Mouse (Mus musculus) limb, embryonic 14.5 days (tissue): ENCODE results near the gene Kcnab3. TPM values are rescaled to one million over a fixed set of nuclear protein-coding genes. Genes with fewer than 3 reads are reported as not detected.

Experiments
- ATAC-seq: fragments of 200-750 bp; cut with Nextera tagmentation; 2 replicates; pipeline ENCODE4 v1.8.0; 2017; ENCODE audit warnings: low read depth, moderate number of reproducible peaks, moderate TSS enrichment; ENCODE audit not compliant: low FRiP score
- DNase-seq: peaks from one replicate; pipeline ENCODE4 v3.0.0-alpha.2; 2015; ENCODE audit warnings: low spot score
- H3K27ac ChIP-seq: fragments of 300-500 bp; sonication (generic); replicated peaks from 2 replicates; pipeline ENCODE4 v1.5.1; 2014; ENCODE audit warnings: low read depth, mild to moderate bottlenecking, low read length, moderate library complexity, mixed read lengths
- H3K27me3 ChIP-seq: fragments of 300-500 bp; sonication (generic); 2 replicates; pipeline ENCODE4 v1.6.1; 2014; ENCODE audit warnings: low read length, mixed read lengths; ENCODE audit not compliant: control insufficient read depth, insufficient read depth
- H3K36me3 ChIP-seq: fragments of 300-500 bp; sonication (generic); 2 replicates; pipeline ENCODE4 v1.6.1; 2014; ENCODE audit warnings: mild to moderate bottlenecking, low read length, moderate library complexity, mixed read lengths; ENCODE audit not compliant: control insufficient read depth, insufficient read depth
- H3K4me1 ChIP-seq: fragments of 300-500 bp; sonication (generic); 2 replicates; pipeline ENCODE4 v1.6.1; 2014; ENCODE audit warnings: antibody characterized with exemption, low read length, mixed read lengths; ENCODE audit not compliant: control insufficient read depth, insufficient read depth
- H3K4me2 ChIP-seq: fragments of 300-500 bp; sonication (generic); replicated peaks from 2 replicates; pipeline ENCODE4 v1.6.1; 2014; ENCODE audit warnings: low read depth, mild to moderate bottlenecking, low read length, moderate library complexity; ENCODE audit not compliant: severe bottlenecking
- H3K4me3 ChIP-seq: fragments of 300-500 bp; sonication (generic); replicated peaks from 2 replicates; pipeline ENCODE4 v1.5.1; 2014; ENCODE audit warnings: low read length
- H3K9ac ChIP-seq: fragments of 300-500 bp; sonication (generic); 2 replicates; pipeline ENCODE4 v1.6.1; 2014; ENCODE audit warnings: mild to moderate bottlenecking, low read depth, low read length, moderate library complexity; ENCODE audit not compliant: severe bottlenecking
- H3K9me3 ChIP-seq: fragments of 300-500 bp; sonication (generic); 2 replicates; pipeline ENCODE4 v1.6.1; 2016; ENCODE audit warnings: low read length; ENCODE audit not compliant: control insufficient read depth
- POLR2A ChIP-seq: fragments of 200-500 bp; IDR thresholded peaks from 2 replicates; pipeline ENCODE4 v1.8.0; 2012; ENCODE audit warnings: inconsistent platforms, mild to moderate bottlenecking, moderate library complexity, borderline replicate concordance; ENCODE audit not compliant: insufficient read depth, insufficient read length; ENCODE audit errors: extremely low read depth
- WGBS: fragments of 180-500 bp; shearing (Covaris S2); extraction: QIAGEN DNeasy Blood & Tissue Kit; methylation state at CpG from one replicate; pipeline ENCODE4 v1.1.7; 2014; 5-methylcytosine and 5-hydroxymethylcytosine counted together
- polyA plus RNA-seq, 2 experiments: library from polyadenylated mRNA; depleted of rRNA in 1 of 2; stranded (reverse) in 1 of 2; unstranded in 1 of 2; fragments of >200 nt; fragmentation: Nextera tagmentation in 1 of 2; extraction: Ambion mirVana in 1 of 2; gene quantifications; 2 replicates each; pipeline versions ENCODE4 v1.2.1 to v1.2.3; 2012 to 2014

The Kcnab3 gene
- polyA plus RNA-seq, 2 experiments, result 2.2 to 4.1 TPM

DNA sequence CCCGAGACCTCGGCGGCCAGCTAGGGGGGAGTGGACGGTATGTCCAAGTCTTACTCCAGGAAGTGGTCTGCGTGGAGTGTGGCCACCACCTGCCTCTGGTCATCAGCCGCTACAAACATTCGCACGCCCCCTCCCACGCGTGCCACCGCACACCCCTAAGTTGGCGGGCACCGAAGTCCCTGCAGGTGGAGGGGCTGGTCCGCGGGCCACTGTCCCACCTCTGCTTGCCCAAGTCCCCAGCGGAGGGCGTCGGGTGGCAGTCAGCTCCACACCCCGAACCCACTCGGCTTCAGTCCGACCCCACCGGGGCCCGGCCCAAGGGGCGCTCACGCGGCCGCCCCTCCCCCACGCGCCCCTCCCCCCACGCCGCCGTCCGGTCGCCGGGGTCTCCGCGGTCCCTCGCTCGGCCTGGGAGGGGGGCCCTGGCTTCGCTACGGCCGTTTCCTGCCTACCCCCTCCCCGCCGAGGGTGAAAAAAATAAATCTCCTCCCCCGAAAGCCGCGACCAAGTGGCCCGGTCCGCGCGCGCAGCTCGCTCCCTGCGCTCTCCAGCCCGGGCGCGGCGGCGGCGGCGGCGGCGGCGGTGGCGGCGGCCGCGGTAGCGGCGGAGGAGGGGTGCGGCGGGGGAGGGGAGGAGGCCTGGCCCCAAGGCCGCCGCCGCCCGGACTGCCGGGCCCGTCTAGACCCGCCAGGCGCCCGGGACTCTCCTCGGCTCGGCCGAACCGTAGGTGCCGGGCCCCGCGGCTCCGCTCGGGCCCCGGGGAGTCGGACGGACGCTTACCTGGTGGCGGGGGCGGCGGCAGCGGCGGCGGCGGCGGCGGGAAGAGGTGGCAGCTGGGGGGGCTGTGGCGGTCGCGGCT, 42.5 kb downstream of the Kcnab3 start:
- Histone ChIP-seq H3K9ac (peak overlapping the region; percentile 100), H3K4me2 (peak overlapping the region; percentile 94), H3K36me3 (peaks cover 17% of the 10 kb centered on the region), H3K27ac (peak overlapping the region; percentile 100), H3K4me1 (peaks cover 47% of the 10 kb centered on the region), H3K27me3 (no peaks in the 10 kb centered on the region), H3K9me3 (no peaks in the 10 kb centered on the region), H3K4me3 (peak overlapping the region; percentile 94)
- DNase-seq (peak; percentile 29), ATAC-seq (no peak)
- WGBS, result under 1% methylated on average over 51 of the region's 106 CpGs
- no peak for TF ChIP-seq POLR2A

DNA sequence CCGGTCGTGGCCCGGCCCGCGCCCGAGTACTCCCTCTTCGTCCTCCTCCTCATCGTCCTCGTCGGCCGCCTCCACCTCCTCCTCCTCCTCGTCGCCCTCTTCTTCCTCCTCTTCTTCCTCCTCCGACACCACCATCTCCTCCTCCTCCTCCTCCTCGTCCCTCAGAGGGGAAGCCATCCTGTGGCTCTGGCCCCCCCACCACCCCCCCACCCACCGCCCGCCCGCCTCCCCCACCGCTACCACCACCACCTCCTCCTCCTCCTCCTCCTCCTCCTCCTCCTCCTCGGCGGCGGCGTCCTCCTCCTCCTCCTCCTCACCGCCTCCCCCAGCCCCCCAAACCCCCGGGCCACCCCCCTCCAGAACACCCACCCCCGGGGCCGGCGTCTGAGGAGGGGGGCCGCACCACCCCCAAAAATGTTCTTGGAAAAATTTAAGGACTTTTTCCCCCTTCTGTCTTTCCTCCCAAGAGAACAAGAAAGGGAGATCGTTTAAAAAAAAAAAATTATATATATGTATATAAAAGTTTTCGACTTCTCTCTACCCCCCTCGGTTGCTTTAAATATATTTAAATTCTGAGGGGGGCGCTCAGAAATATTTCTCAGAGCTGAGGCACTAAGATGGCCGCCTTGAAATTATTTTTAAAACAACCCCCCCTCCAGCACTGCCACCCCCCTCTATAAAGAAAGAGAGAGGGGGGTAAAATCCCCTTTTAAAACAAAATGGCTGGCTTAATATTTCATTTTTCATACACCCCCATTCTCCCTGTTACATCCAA, 43.3 kb downstream of the Kcnab3 start, which contains the start of gene Chd3:
Gene Chd3, minus strand, starts transcription at position 192 of the 775 bp plus-strand sequence.
- Histone ChIP-seq H3K4me3 (peak within 1 kb of the TSS; percentile 94), H3K9ac (peak within 1 kb of the TSS; percentile 100), H3K27me3 (no peaks in the 10 kb centered on the region), H3K9me3 (no peaks in the 10 kb centered on the region), H3K36me3 (peaks cover 17% of the 10 kb centered on the region), H3K4me1 (peaks cover 39% of the 10 kb centered on the region), H3K4me2 (peak within 1 kb of the TSS; percentile 94), H3K27ac (peak within 1 kb of the TSS; percentile 100)
- no peak for TF ChIP-seq POLR2A
- ATAC-seq (no peak), DNase-seq (peak; percentile 8)
- WGBS, result under 1% methylated on average over 14 of the region's 34 CpGs

DNA sequence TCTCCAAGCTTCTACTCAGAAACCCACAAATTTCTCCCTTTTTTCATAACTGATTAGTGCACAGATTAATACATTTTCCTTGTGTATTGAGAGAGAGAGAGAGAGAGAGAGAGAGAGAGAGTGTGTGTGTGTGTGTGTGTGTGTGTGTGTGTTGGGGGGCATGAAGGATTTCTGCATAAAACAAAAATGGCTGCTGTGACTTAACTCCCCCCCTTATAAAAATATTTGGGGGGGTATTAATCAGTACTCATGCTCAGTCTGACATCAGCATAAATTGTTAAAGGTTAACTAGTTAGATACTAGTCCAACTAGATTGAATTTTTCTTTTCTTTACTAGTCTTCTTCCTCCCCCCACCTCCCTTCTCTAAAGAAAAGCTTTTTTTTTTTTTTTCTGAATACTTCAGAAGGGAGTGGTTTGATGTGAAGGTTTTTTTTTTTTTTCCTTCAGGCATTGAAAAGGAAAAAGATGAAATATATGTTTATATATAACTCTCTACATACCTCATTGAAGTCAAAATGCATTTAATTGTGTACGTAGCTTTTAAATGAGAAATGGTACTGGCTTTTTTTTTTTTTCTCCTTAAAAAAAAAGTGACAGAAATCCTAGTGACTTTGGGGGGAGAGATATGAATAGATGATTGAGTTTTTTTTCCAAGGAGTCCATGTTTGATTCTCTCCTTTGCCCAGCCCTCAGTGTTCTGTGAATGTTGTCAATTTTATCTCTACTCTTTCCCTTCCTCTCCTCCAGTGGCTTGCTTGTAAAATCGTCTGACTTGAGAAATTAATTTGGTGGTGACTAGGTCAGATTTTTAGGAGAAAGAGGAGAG, 44.1 kb downstream of the Kcnab3 start:
- no peak for TF ChIP-seq POLR2A
- 16% methylated on average over 2 of the region's 2 CpGs for WGBS
- Histone ChIP-seq H3K9ac (peak overlapping the region; percentile 100), H3K27ac (peak overlapping the region; percentile 100), H3K4me1 (peaks cover 31% of the 10 kb centered on the region), H3K4me3 (peak overlapping the region; percentile 94), H3K27me3 (no peaks in the 10 kb centered on the region), H3K4me2 (peak overlapping the region; percentile 94), H3K36me3 (peaks cover 20% of the 10 kb centered on the region), H3K9me3 (no peaks in the 10 kb centered on the region)
- DNase-seq (peak; percentile 38), ATAC-seq (no peak)

DNA sequence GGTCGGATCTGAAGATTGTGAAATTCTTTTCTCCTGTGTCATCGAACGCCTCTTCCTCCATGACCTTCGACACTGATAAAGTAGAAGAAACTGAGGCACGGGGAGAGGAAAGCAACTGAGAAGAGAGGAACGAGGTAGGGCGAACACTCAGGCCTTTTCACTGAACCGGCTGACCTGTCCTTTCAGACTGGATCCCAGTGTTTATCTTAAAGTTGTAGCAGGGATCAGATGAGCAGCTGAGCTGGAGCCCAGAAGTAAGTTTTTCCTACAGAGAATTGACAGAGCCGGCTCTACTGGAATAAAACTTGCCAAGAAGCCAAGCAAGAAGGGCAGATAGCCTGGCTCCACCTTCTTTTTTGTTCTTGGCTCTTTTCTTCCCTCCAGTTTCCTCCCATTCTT, 44.8 kb downstream of the Kcnab3 start:
- ATAC-seq, result no peak

More for the DNA sequence above, 44.8 kb downstream of the Kcnab3 start:
- WGBS, result 29% methylated on average over 9 of the region's 9 CpGs
- H3K36me3 ChIP-seq, result peaks cover 23% of the 10 kb centered on the region
- TF ChIP-seq POLR2A, result no peak
- H3K4me2 ChIP-seq, result peak overlapping the region; percentile 30
- peak; percentile 6 for DNase-seq
- no peaks in the 10 kb centered on the region for H3K27me3 ChIP-seq
- H3K4me3 ChIP-seq, result 0 out of 2 replicates have a peak overlapping the region, but pooled peaks have one; percentile 2
- H3K27ac ChIP-seq, result peak overlapping the region; percentile 70
- H3K4me1 ChIP-seq, result peaks cover 25% of the 10 kb centered on the region
- H3K9me3 ChIP-seq, result no peaks in the 10 kb centered on the region
- H3K9ac ChIP-seq, result 0 out of 2 replicates have a peak overlapping the region, but pooled peaks have one; percentile 21
